Mouse (Mus musculus) G1E (cell line): Measurements from ENCODE around the gene Olfr481.

Experiments
- CTCF ChIP-seq: IDR thresholded peaks from 2 replicates; pipeline ENCODE4 v1.5.1; 2012; ENCODE audit warnings: low read depth, low read length, inconsistent platforms, mixed read lengths
- GATA1 ChIP-seq: IDR thresholded peaks from 2 replicates; pipeline ENCODE4 v1.6.1; 2012; ENCODE audit warnings: borderline replicate concordance, low read length, inconsistent platforms, mixed read lengths
- TAL1 ChIP-seq: conservative IDR thresholded peaks from 2 replicates; pipeline ENCODE4 v1.6.1; 2012; ENCODE audit warnings: low read depth, low read length, inconsistent platforms, mixed read lengths

GRCm38 (mm10) chr7:108033889-108034288, 45.8 kb upstream of the Olfr481 start, which contains the start of gene Olfr478:
- TF ChIP-seq GATA1, result no peak
- no peak for TF ChIP-seq CTCF
- TF ChIP-seq TAL1, result no peak
